Comparison of ENCODE assay signal across 10 mouse cellular contexts in the genomic region with DNA sequence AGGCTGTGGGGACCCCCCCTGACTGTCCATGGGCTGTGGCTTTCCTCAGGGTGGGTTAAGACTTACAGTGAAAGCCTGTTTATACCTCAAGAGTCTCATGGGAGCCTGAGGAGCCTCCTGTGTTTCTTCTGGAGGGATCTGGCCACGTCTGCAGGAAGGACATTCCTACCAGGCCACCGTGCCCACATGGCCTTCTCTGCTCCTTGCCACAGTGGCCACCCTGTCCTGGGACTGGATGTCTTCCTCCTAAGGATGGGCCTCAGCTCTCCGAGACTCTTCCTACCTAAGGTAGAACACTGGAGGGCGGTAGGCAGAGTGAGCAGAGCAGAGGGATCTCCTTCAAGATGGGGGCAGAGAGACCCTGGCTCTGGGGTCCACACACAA.
A peak's percentile ranks its signal among the peaks of the same experiment; 100 is the strongest.
DNase-seq lines count a peak whose midpoint lies in the region; ATAC-seq and TF ChIP-seq lines count a peak whose summit lies in the region.
"Had no signal": no experiment of that assay in that cellular context is flagged by ENCODE, and none has a peak within 500 bp of the region (broad histone marks: within the 10 kb centered on the region; RNA-seq: fewer than 3 reads in every experiment).

No protein-coding gene starts in this region.

- H3K36me3 ChIP-seq in kidney, embryonic 15.5 days = peaks cover 30% of the 10 kb centered on the region
- H3K36me3 ChIP-seq in E14TG2a.4 (ENCODE audit: insufficient read depth, low read length) = peaks cover 2% of the 10 kb centered on the region; the same call in 1 of the 2 replicates
- H3K36me3 ChIP-seq in hindbrain, embryonic 11.5 days (ENCODE audit: control insufficient read depth, insufficient read depth, low read length) = 0 out of 2 replicates have a peak, but pooled peaks cover 4% of the 10 kb centered on the region
- H3K36me3 ChIP-seq in myocyte (ENCODE audit: control insufficient read depth, insufficient read depth) = peaks cover 10% of the 10 kb centered on the region

- 64% methylated on average over 4 of the region's 4 CpGs for WGBS in kidney, embryonic 15.5 days
- WGBS in hindbrain, embryonic 11.5 days = 74% methylated on average over 4 of the region's 4 CpGs

- peaks cover 40% of the 10 kb centered on the region for H3K4me1 ChIP-seq in kidney, embryonic 15.5 days
- H3K4me1 ChIP-seq in E14TG2a.4 (replicated peaks; ENCODE audit: low read depth, low read length) = peaks cover 73% of the 10 kb centered on the region
- H3K4me1 ChIP-seq in hindbrain, embryonic 11.5 days (replicated peaks; ENCODE audit: control insufficient read depth, insufficient read depth, low read length) = peaks cover 8% of the 10 kb centered on the region

- no peak overlapping the region for H3K4me2 ChIP-seq in kidney, embryonic 15.5 days
- H3K4me2 ChIP-seq in hindbrain, embryonic 11.5 days (replicated peaks; ENCODE audit: low read depth, low read length) = no peak overlapping the region
- peak overlapping the region; percentile 61 for H3K4me2 ChIP-seq in myocyte (ENCODE audit: low read depth)

- no peak for TF ChIP-seq CTCF in E14TG2a.4 (conservative IDR thresholded peaks at IDR 0.05; ENCODE audit: low read length)

- no peak overlapping the region for H3K4me3 ChIP-seq in kidney, embryonic 15.5 days (replicated peaks)
- H3K4me3 ChIP-seq in E14TG2a.4 (replicated peaks; ENCODE audit: low read length) (peak overlapping the region; percentile 14; the same call in 1 of the 2 replicates), myocyte (no peak overlapping the region)
- no peak overlapping the region for H3K4me3 ChIP-seq in hindbrain, embryonic 11.5 days (ENCODE audit: low read depth, low read length)

- TF ChIP-seq POLR2A in myocyte (IDR thresholded peaks at IDR 0.05; ENCODE audit: insufficient read length, low read depth) = no peak

- no peaks in the 10 kb centered on the region for H3K9me3 ChIP-seq in kidney, embryonic 15.5 days (replicated peaks)
- H3K9me3 ChIP-seq in E14TG2a.4 (ENCODE audit: low read length) = no peaks in the 10 kb centered on the region
- no peaks in the 10 kb centered on the region for H3K9me3 ChIP-seq in hindbrain, embryonic 11.5 days (ENCODE audit: control insufficient read depth, low read length)

- no peak for DNase-seq in kidney, postnatal 36 days
- no peak for DNase-seq in hindbrain, embryonic 11.5 days (ENCODE audit: low spot score)
- DNase-seq in adrenal gland, postnatal 25 days = no peak
- DNase-seq in testis, postnatal 14 days (ENCODE audit: low spot score) = no peak
- no peak for DNase-seq in kidney, postnatal 4 days
- DNase-seq: liver, postnatal 0 days had no signal

- peaks cover 91% of the 10 kb centered on the region for H3K79me2 ChIP-seq in myocyte (ENCODE audit: control insufficient read depth, insufficient read depth)

- no peak overlapping the region for H3K9ac ChIP-seq in kidney, embryonic 15.5 days
- no peak overlapping the region for H3K9ac ChIP-seq in hindbrain, embryonic 11.5 days (ENCODE audit: low read depth, low read length)
- H3K9ac ChIP-seq: liver, postnatal 0 days had no signal

- no peak for ATAC-seq in kidney, embryonic 15.5 days (replicated peaks; ENCODE audit: low FRiP score)
- no peak for ATAC-seq in hindbrain, embryonic 11.5 days (ENCODE audit: low FRiP score)
- ATAC-seq: activated CD4-positive, CD25-positive, alpha-beta regulatory T cell, adult 4 months; liver, postnatal 0 days had no signal

- H3ac ChIP-seq in myocyte (ENCODE audit: control insufficient read depth, insufficient read length) = no peak overlapping the region

- no peaks in the 10 kb centered on the region for H3K27me3 ChIP-seq in kidney, embryonic 15.5 days
- H3K27me3 ChIP-seq in E14TG2a.4 (ENCODE audit: insufficient read depth, low read length) = peaks cover 3% of the 10 kb centered on the region
- H3K27me3 ChIP-seq in hindbrain, embryonic 11.5 days (ENCODE audit: control insufficient read depth, insufficient read depth, low read length) = no peaks in the 10 kb centered on the region
- H3K27me3 ChIP-seq in myocyte (ENCODE audit: control insufficient read depth, insufficient read depth, insufficient read length) = no peaks in the 10 kb centered on the region

- peak overlapping the region; percentile 45 for H3K27ac ChIP-seq in kidney, embryonic 15.5 days
- peak overlapping the region; percentile 60 for H3K27ac ChIP-seq in hindbrain, embryonic 11.5 days (ENCODE audit: low read depth, low read length)

TF ChIP-seq in myocyte, 11 proteins besides CTCF, POLR2A, EP300 and RAD21:
- TF ChIP-seq REST (IDR thresholded peaks at IDR 0.05; ENCODE audit: insufficient read depth, insufficient read length) (no peak), POLR2AphosphoS2 (IDR thresholded peaks at IDR 0.05; ENCODE audit: insufficient read length, low read depth) (peak; percentile 26), MAX (IDR thresholded peaks at IDR 0.05; ENCODE audit: low read depth) (no peak), SRF (IDR thresholded peaks at IDR 0.05; ENCODE audit: control insufficient read depth, insufficient read length, low read depth) (no peak), MYOG (IDR thresholded peaks at IDR 0.05; ENCODE audit: control insufficient read depth in 1 of 3, insufficient read depth in 1 of 3, insufficient read length in 2 of 3, low read depth in 2 of 3) (no peak), USF1 (IDR thresholded peaks at IDR 0.05; ENCODE audit: low read depth) (no peak)
TF ChIP-seq in myocyte: peak in this region for 1.
